Mouse (Mus musculus) urinary bladder, adult 18-20 months (tissue): ENCODE results near the gene Pak2.
"Not testable (repeated sequence)": the region's sequence is repeated elsewhere in the genome, so short reads cannot be mapped to it uniquely, and the experiment has no call there.

Experiments
- DNase-seq, 2 experiments: peaks; one replicate each; pipeline ENCODE4 v3.0.0; 2022; ENCODE audit warnings: low spot score in 2 of 2, mixed read lengths in 2 of 2

The Pak2 gene

DNA sequence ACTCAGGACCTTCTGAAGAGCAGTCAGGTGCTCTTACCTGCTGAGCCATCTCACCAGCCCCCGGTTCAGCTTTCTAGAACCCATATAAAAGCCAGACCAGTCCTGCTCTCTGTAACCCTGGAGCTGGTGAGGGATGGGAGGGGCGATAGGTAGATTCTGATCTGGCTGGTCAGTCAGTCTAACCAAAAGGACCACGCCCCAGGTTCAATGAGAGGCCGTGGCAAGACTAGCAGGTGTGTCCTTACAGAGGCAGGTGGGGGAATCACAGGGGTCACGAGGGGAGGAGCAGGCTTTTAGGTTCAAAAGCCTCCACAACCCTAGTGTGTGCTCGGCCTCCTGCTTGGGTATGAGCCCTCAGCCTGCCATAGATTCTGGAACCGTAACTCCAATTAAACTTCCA lies 12.3 kb upstream of the Pak2 start:
- DNase-seq: no peak

DNA sequence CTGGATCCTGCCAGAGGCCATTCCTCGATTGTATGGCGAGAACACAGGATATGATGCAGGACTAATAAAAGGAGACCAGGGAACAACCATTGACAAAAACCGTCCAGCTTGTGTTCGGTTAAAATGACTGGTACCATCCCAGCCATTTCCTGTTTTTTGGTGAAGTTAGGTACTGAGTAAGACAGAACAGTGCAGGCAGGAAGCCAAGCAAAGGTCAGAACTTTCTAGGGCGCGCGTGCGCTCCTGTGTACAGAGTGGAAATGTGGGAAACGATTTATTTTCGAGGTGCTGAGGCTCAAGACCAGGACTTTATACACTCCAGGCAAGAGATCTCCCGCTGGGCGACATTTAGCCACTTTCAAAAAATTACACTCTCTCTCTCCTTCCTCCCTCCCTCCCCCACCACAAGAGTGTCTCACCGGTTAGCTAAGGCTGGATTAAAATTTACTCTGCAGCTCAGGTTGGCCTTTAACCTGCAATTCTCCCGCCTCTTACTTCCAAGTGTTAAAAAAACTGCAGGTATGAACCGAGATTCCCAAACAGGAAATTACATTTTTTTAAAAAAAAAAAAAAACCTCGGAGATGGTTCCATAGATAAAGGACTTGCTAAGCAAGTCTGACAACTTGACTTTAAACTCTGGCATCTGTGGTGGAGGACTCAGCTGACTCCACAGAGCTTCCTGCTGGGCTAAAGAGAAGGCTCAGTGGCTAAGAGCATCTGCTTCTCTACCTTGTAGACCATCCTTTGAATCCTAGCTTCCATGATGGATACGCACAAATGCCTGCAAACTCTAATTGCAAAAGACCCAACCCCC lies 8.7 kb upstream of the Pak2 start:
- DNase-seq: no peak

DNA sequence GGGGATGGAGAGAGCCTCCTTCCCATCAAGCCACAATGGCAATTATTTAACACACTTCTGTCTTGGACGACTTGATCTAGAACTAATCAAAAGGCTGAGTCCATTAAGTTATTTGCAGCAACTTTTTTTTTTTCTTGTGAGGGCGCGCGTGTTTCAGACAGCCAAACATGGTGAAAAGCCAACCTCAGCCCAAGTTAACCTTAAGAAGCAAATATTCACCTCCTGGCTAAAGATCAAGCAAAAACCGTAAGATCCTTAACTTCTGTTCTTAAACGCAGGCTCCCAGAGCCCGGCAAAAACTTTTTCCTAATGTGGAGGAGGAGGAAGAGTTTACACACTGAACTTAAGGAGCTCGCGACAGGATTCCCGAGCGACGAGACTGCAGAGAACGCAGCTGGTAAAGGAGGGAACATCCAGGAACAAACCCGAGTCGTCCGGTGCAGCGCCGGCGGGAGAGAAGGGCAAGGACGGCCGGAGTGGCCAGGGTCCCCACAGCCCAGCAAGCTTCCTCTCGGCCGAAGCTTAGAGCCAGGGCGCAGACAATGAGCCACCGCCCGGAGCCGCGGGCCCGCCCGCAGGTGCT lies 643 bp downstream of the Pak2 start:
- no peak for DNase-seq

DNA sequence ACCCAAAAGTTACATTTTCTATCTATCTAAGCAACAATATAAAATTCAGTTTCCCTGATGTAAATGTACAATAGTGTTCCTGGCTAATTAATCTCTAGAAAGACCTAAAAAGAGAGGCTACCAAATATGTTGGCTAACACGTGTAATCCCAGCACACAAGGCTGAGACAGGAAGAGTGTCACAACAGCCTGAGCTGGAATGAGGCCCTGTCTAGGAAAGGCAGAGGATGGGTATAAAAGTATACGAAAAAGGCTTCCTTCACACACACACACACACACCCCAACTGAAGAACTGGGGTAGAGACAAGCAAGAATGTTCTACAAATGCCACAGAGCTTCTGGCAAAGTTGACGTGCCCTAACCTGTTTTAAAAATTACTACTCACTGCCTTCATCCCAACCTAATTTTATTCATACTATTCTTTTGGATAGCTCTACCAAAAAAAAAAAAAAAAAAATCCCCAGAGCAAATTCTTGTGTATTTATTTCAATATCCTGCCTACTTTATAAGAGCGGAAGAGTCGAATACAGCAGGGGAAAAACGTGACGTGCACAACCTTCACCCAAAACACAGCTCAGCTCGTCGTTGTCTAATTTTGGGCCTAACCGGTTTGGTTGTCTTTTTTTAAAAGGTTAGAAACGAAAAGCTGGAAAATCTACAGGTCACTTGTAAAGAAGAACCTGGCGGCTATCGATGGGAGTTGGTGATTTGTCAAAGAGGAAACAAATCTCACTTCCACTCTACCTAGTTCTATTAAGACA lies 1.3 kb downstream of the Pak2 start:
- DNase-seq: no peak

GRCm38 (mm10) chr16:32076406-32076805 lies 2.7 kb downstream of the Pak2 start:
- no peak for DNase-seq

DNA sequence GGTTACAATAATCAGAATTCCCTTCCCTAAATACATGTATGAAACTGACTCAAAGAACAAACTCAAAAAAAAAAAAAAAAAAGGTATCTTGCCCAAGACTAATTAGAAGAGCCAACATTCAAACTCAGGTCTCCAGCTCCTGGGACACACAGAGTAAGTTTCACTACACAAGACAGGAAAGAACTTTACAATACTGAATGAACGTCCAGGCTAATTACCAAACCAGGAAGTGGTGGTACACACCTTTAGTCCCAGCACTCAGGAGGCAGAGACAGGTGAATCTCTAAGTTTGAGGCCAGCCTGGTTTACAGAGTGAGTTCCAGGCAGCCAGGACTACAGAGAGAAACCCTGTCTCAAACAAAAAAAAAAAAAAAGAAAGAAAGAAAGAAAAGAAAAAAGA lies 3.4 kb downstream of the Pak2 start:
- no peak for DNase-seq

DNA sequence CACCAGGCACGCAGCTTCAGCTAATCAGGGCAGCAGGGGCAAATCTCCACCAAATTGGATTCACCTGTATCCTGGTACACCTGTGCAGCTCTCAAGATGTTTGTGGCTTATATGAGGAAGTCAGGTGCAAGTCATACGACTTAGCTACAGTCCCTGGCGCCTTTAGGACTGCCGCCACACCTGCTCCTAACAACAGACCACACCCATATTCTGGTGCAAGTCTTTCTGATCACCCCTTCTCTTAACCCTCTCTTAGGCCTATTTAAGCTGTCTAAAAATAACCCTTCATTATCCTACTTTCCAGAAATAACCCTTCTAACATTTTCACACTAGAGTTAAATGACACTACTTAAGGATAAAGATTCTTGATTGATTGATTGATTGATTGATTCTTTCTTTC lies 9.1 kb downstream of the Pak2 start:
- DNase-seq: not testable (repeated sequence)

- no peak for DNase-seq
These were observed 10.5 kb downstream of the Pak2 start for GRCm38 (mm10) chr16:32068389-32069300.

- no peak for DNase-seq
These were observed 12.2 kb downstream of the Pak2 start for GRCm38 (mm10) chr16:32066899-32067298.

GRCm38 (mm10) chr16:32063900-32064299 lies 15.2 kb downstream of the Pak2 start:
- DNase-seq: no peak

GRCm38 (mm10) chr16:32062226-32062625 lies 16.9 kb downstream of the Pak2 start:
- no peak for DNase-seq

GRCm38 (mm10) chr16:32059840-32060523 lies 19.2 kb downstream of the Pak2 start:
- DNase-seq: no peak

- DNase-seq: no peak
These were observed 20.3 kb downstream of the Pak2 start for GRCm38 (mm10) chr16:32058817-32059216.

DNA sequence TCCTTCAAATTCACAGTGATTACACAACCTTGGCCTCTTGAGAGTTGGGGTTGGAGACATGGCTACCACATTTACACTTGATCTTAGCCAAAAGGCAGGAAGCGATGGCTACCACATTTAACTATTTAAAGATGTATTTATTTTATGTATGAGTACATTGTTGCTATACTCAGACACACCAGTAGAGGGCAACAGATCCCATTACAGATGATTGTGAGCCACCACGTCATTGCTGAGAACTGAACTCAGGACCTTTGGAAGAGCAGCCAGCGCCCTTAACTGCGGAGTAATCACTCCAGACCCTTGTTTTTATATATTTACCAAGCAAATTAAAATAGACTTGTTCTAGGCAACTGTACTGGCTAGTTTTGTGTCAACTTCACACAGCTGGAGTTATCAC lies 36.8 kb downstream of the Pak2 start:
- no peak for DNase-seq

GRCm38 (mm10) chr16:32019678-32020077 lies 59.5 kb downstream of the Pak2 start:
- DNase-seq: no peak

DNA sequence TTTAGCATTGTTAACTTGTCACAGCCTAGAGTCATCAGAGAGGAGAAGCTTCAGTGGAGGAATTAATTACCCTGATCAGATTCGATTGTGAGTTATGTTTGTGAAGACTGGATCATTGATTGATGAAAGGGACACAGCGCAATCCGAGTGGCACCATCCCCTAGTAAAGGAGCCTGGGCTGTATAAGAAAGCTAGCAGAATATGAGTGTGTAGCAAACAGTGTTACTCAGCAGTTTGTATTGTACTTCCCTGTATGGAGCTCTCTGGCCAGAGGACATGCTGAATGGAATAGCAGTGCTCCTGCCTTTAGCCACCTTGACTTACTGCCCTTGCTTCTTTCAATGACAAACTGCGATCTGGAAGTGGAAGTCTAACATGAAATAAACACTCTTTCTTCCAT lies 68.8 kb downstream of the Pak2 start:
- no peak for DNase-seq

DNA sequence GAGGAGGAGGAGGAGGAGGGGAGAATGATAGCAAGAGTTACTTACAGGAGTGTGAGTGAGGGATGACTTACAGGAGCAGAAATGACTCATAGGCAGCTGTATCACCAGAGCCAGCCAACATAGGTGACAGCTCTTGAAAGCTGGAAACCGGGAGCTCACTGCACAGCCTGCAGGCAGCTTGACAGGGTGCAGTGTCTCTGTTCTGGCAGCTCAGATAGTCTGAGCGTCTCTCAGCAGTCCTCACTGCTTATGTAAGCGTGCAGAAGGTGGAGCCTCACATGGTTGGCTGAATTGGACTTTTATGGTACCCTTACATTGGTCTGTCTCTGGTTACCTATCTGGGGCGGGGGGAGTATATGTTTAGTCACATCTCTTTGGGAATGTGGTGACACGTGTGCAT lies 69.2 kb downstream of the Pak2 start:
- DNase-seq: no peak

DNA sequence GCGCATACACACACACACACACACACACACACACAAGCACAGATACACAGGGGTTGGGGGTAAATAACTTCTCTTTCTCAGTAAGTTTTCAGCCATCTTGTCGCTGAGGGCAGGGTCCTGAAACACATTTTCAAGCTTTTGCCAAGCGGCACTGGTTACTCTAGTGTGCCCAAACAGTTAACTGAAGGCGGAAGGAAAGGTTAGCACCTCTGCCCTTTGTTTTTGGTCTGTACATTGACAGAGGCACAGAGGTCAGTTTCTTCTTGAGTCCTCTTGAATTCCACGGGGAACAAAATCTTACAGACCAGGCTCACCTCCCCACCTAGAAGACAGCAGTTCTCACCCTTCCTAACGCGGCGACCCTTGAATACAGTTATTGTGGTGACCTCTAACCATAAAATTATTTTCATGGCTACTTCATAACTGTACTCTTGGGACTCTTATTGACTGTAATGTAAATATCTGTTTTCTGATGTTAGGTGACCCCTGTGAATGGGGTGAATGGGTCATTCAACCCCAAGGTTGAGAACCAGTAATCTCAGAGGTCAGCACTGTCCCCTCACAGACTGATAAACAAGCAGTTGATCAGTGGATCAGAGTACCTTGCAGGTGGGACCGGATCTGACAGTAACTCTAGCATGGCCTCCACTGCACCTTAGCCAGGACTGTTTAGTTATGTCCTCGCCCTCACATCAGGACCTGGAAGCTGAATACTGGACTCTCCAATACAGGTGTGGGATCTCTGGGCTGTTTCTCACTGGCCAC lies 70.4 kb downstream of the Pak2 start:
- no peak for DNase-seq

DNA sequence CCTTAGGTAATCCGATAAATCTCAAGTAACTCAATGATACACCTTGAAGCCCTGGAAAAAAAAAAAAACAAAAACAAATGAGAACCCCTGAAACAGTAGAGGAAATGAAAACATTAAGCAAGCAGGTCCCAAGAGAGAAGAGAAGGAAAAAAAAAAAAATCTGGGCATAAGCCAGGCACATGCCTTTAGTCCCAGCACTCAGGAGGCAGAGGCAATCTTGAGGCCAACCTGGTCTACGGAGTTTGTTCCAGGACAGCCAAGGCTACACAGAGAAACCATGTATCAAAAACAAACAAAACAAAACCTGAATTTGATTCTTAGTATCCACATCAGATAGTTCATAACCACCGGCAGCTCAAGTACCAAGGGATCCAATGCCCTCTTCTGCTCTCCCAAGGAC lies 74.4 kb downstream of the Pak2 start:
- no peak for DNase-seq
